Mouse (Mus musculus) c-Kit-positive CD71-positive TER-119-positive erythroid progenitor cells, embryonic 14.5 days (primary cell): ENCODE data around the gene Sstr3.

ENCODE experiments used
- DNase-seq: peaks from one replicate; pipeline ENCODE4 v3.0.0-alpha.2; 2013; ENCODE audit warnings: low spot score

Gene Sstr3

GRCm38 (mm10) chr15:78544561-78545001 is at the start of gene Sstr3:
TSS of gene Sstr3 (minus strand) at chr15:78544685.
- no peak for DNase-seq

- DNase-seq = no peak
These were observed 49.5 kb upstream of the Sstr3 start for GRCm38 (mm10) chr15:78593896-78594425.

GRCm38 (mm10) chr15:78592452-78592968 is 48.0 kb upstream of the Sstr3 start:
- DNase-seq = no peak

GRCm38 (mm10) chr15:78591680-78592451 is 47.4 kb upstream of the Sstr3 start:
- no peak for DNase-seq

- no peak for DNase-seq
These were observed 46.3 kb upstream of the Sstr3 start for GRCm38 (mm10) chr15:78590785-78591184.

- no peak for DNase-seq
These were observed 45.5 kb upstream of the Sstr3 start for GRCm38 (mm10) chr15:78589936-78590335.

GRCm38 (mm10) chr15:78588900-78589299 is 44.4 kb upstream of the Sstr3 start:
- no peak for DNase-seq

GRCm38 (mm10) chr15:78588049-78588448 is 43.6 kb upstream of the Sstr3 start:
- DNase-seq = no peak

- peak; percentile 67 for DNase-seq
These were observed 42.8 kb upstream of the Sstr3 start for GRCm38 (mm10) chr15:78587050-78587994.

GRCm38 (mm10) chr15:78585404-78585803 is 40.9 kb upstream of the Sstr3 start:
- DNase-seq = no peak

GRCm38 (mm10) chr15:78583352-78583751 is 38.9 kb upstream of the Sstr3 start:
- no peak for DNase-seq

- no peak for DNase-seq
These were observed 31.9 kb upstream of the Sstr3 start for GRCm38 (mm10) chr15:78576284-78576810.

GRCm38 (mm10) chr15:78572658-78573397 is 28.3 kb upstream of the Sstr3 start, which contains the start of gene Rac2:
TSS of gene Rac2 (minus strand) at chr15:78572783.
- no peak for DNase-seq

GRCm38 (mm10) chr15:78572270-78572600 is 27.8 kb upstream of the Sstr3 start:
- no peak for DNase-seq

- DNase-seq = peak; percentile 79
These were observed 27.2 kb upstream of the Sstr3 start for GRCm38 (mm10) chr15:78571554-78572269.

GRCm38 (mm10) chr15:78570170-78570569 is 25.7 kb upstream of the Sstr3 start:
- no peak for DNase-seq

GRCm38 (mm10) chr15:78567608-78568120 is 23.2 kb upstream of the Sstr3 start:
- DNase-seq = no peak

GRCm38 (mm10) chr15:78564764-78565435 is 20.4 kb upstream of the Sstr3 start:
- DNase-seq = peak; percentile 52

GRCm38 (mm10) chr15:78563937-78564336 is 19.5 kb upstream of the Sstr3 start:
- DNase-seq = no peak

GRCm38 (mm10) chr15:78563344-78563743 is 18.9 kb upstream of the Sstr3 start:
- DNase-seq = no peak
